Mouse (Mus musculus) right cerebral cortex, adult 2 months (tissue): Measurements from ENCODE around the gene Iqsec3.

Experiments
- DNase-seq, 2 experiments: peaks; one replicate each; pipeline ENCODE4 v3.0.0; 2021 to 2022; ENCODE audit warnings: low spot score in 2 of 2

Gene Iqsec3

DNA sequence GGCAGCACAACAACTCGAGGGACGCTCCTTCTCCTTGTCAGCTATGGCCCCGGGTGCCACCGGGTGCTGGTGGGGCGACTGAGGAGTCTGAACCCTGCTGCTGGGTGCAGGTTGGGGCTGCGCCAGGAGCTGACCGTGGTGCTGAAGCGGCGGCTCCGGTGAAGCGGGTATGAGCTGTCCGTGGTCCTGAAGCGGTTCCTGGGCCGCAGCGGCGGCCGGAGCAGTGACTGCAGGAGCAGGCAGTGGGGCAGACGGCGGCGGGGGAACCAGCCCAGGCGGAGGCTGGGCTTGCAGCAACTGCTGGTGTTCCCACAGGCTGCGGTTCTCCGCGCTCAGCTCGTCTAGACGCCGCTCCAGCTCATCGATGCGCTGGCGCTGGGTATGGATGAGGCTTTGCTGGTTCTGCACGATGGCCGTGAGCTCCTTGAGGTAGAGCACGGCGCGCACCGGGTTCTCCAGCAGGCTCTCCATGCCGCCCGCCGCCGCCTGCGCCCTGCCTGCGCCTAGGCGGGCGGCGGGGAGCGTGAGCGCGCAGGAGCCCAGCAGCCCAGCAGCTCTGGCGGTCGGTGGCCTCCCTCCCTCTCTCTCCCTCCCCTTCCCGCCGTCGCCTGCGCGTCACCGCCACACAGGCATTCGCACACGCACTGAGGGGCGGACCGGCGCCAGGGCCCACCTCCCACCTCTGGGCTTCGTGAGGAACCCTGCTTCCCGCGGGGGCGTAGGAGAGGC is at the start of gene Iqsec3:
Gene Iqsec3 (minus strand): TSS at position 586 of the 729 bp plus-strand sequence.
- DNase-seq, result peak; percentile 84

DNA sequence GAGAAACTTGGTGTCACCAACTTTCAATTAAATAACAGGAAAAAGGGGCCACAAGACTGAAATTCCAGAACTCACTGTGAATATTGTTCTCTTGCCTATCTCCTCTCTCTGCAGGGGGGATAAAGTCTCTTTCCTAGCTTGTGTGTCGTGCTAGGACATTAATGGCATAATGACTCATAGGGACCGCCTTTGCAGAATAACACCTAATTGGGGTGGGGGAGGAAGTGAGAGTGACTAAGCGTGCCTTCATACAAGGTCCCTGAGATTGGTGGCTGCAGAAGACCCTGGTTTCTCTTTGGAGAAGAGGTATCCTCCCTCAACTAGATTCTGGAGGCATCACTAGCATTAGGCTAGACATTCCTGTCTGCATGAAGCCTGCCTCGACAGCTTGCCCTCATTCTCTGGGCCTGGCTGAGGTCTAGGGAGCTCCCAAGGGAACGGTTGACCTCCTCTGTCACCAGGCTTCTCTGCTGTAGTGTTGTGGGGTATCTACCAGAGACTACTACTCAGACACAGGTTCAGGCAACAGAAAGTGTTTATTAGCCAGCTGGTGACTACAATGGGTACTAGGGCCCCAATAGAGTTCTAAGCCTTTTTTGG is 48.7 kb upstream of the Iqsec3 start:
- no peak for DNase-seq

DNA sequence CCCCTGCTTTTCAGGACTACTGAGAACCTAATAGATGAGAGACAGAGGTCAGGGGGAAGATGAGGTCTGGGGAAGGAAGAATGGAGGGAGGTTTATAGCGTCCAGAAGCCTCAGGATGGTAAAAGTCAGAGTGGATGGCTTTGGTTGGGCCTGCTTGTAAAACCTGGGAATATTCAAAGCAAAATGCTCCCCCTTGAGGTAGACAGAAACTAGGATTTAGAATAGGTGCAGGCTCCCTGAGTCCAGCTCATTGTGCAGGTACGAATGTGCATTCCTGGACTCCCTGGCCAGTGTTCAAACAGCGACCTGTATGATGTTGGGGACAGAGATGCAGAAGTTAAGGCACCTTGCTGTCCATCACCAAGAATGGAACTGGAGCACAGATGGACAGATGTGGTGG is 47.6 kb upstream of the Iqsec3 start:
- DNase-seq, result no peak

DNA sequence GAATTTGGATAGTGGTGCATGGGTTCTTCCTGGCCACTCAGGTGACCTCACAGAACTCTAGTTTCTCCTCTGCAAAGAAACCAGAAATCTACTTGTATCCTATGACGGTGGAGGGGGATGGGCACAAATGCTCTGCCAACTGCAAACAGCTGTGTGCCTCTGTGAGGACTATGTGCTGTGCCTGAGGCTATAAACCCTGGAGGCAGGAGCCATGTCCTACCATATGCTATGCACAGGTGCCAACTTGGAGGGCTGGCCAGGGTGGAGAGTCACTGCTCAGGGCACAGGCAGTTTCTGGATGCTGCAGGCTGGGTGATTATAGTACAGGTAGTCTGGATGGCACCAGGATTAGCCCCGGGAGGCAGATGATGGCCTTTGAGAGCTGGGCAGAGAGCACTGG is 46.4 kb upstream of the Iqsec3 start:
- DNase-seq, result no peak

DNA sequence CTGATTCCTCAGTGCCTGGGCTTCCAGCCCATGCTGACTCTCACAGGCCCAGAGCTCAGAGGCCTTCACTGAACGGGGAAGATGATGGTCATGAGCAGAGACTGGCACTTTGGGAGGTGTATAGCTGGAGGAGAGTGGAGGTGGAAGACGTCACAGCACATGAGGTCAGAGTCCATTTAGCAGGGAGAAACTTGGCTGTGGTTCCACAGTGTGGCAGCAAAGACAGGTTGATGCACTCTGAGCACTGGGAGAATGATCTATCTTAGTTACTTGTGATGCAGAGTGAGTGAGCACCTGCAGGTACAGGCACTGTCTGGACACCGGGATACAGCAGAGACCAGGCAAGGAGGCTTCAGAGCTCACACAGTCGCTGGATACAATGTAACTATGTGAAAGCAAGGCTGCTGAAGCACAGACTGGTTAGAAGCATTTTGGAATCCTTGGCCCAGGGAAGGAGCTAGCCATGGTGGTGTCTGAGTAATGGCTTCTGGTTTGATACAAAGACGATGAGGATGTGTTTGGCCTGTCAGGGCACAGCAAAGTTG is 45.9 kb upstream of the Iqsec3 start:
- DNase-seq, result no peak

DNA sequence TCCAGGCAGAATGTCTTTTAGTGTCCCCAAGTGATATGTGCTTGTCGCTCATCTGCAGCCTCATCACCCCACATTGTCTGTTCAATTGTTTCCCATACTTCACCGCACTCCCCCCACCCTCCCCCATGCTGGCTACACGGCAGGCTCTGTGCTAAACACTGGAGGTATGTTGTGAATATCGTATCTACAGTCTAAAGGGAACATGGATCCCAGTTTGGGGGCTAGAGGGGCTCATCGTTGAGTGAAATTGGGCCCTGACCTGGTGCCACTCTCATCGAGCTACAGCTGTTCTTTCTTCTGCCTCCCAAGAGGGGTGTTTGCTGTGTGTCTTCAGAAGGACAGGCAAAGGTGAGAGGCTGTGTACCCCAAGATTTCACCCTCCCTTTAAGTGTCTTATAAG is 44.2 kb upstream of the Iqsec3 start:
- DNase-seq, result no peak

DNA sequence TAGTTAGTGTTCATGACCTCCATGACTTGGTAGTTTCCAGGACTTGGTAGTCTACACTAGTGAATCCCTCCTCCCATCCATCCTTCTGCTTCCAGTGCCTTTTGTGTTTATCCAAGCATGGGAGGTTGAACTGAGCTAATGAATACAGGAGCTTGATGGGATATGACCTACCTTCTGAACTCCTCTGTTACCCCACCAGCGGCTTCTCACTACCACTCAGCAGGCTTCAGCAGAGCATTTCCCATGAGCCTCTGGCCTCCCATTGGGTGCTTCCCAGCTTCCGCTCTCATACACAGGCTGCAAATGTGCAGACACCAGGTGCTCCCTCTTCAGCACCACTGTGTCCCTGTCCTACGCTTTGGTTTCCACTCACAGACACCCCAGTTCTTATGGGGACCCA is 36.9 kb upstream of the Iqsec3 start:
- DNase-seq, result no peak

DNA sequence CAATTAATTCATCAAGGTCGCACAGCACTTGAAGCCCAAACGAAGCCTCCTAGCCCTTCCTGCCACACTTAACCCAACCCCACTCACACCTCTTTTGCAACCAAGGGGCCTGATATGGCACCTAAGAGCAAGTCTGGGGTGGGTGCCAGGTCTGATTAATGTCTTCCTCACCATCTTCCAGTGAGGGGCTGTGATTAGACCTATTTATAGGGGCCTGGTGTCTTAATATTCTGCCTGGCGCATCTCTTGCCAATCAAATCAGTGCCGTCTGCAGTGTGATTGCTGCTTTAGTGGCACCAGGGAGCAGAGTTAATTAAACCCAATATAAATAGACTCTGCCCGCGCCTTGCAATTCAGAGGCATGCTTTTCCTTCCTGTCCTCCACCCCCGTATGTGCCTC is 36.4 kb upstream of the Iqsec3 start:
- DNase-seq, result no peak

DNA sequence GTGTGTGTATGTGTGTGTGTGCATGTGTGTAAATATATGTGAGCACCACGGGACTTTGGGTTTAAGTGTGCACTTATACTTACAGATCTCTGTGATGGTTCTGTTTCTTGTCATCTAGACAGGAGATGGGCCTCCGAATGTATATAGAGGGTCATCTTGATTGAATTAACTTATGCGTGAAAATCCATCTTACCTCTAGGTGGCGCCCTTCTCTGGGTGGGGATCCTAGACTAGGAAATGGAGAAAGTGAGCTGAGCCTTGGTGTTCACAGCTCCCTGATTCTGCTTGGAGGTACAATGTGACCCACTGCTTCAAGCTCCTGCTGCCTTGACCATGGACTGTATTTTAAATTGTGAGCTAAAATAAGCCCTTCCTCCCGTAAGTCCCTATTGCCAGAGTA is 34.8 kb upstream of the Iqsec3 start:
- no peak for DNase-seq

DNA sequence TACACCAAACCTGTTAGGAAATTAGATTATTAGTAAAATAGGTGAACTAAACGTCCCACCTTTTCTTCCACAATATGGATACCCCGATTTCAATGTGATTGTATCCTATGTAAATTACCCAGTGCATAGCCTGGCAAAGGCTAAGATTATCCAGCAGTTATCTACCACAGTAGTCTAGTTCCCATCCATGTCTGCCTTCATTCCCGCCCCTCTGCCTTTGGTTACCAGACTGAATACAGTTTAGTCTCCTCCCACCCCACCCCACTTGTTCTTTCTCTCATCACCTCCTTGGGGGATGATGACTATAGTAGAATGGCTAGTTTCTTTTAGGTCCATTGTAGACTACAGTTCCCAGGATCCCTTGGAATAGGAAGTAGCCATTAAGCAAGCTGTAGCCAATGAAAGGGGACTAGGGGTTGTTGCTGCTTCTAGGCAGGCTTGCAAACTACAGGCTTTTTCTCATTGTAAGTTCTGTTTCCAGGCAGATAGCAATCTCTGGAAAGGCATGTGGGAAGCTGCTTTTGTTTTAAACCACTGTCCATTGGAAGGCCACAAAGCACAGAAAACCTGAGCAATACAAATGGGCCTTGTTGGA is 27.7 kb upstream of the Iqsec3 start:
- DNase-seq, result no peak

DNA sequence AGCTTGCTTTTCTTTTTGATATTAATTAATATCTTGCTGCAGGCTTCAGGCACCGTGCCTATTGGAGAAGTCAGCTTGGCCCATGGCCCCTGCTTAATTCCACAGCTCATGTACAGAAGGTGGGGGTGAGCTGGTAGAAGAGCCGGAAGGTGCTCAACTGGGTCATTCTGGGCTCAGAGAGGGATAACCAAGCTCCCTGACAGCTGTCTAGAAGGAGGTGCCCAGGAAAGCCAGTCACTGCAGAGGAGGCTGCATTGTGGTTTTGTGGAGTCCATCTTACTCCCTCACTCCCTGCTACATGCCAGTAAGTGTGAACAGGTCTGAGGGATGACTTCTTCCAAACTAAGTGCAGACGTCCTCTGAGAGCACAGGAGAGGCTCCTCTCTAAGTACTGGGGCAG is 26.4 kb upstream of the Iqsec3 start:
- DNase-seq, result no peak

DNA sequence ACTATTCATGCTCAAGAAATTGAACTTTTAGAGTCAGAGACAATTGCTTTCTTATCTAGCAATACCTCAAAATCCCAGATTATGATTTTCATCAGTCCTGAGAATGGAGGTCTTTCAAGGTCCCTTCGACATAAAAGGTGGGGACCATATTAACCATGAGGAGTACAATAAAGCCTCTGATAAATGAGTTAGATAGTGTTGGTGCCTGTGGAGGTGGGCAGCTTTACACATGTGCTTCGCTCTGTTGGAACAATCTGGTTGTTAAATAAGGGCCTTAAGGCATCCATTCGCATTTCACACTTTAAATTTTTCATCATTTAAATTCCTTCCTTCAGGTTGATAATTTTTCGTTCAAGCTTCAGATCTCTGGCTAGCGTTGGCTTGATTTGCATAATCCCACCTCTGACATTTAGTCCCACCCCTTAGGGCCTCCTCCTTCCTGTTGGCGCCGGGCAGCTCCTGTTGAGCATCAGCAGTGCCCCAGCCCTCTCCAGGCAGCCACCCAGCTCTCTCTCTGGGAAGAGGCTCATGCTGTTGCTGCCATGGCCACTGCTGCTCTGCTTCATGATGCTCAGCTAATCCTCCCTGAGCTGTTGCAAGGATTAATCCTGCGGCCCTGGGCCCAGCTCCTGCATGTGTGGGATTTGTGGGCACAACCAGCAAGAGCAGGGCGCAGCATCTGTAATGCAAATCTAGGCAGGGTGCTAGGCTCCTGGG is 25.5 kb upstream of the Iqsec3 start:
- no peak for DNase-seq

DNA sequence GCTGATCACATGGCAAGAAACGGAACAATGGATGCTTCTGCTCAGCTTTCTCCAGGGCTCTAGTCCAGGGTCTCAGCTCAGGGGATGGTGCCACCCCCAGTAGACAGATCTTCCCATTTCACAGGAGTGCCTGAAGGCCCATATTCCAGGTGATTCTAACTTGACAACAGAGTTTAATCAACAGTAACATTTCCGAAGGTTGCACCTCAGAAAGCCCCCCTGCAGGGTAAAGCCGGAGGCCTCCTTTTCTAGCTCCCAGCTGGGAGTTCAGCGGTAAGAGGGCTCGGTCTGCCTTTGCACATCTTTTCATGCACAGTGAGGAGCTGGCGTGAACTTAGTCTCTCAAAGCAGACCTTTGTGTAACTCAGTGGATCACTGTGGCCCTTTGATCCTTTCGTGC is 22.1 kb upstream of the Iqsec3 start:
- DNase-seq, result no peak

DNA sequence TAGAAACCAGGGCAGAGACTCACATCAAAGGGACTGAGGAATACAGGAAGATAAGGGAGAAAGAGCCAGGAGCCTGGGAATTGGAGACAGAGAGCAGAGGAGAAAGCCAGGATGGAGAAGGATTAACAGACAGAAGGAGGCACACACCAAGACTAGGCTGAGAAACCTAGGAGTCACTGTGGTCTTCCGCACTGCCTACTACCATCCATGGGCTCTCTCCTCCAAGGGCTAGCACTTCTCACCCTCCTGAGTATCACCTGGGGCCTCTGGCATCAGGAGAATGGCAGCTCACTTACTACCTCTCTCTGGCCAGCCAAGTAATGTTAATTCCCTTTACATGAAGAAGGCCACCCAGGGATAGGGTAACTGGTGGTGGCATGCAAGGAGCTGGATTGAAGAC is 21.5 kb upstream of the Iqsec3 start:
- DNase-seq, result no peak

DNA sequence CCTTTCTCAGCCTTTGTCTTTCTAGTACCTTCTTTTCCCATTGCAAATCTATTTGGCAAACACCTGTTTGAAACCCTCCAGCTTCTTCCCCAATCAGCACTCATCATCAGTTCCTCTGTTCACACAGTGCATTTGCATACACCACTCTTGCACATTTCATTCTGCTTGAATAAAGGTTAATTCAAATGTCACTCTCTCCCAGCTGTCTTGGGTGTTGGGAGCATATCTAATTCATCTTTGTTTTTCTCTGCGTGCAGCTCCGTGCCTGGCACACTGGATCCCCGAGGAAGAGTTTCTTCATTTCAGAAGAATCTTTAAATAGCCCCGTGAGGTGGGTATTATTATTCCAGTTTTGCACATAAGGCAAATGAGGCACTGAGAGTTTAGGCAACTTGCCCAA is 20.8 kb upstream of the Iqsec3 start:
- DNase-seq, result no peak

DNA sequence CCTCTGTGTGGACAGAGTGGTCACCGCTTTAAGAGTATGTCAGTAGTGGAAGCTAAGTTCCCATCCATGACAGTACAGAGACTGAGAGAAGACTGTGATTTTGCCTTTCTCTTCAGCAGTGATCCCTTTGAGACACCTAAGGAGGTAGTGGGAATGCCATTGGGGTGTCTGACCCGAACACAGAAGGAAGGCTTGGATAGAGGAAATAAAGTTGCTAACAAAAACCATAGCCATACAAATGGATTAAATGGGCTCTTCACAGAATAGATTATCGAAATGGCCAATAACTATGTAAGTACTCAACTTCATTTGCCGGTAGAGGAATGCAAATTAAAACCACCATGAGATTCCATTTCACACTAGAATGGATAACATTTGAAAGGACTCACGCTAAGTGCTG is 17.9 kb upstream of the Iqsec3 start:
- DNase-seq, result no peak

DNA sequence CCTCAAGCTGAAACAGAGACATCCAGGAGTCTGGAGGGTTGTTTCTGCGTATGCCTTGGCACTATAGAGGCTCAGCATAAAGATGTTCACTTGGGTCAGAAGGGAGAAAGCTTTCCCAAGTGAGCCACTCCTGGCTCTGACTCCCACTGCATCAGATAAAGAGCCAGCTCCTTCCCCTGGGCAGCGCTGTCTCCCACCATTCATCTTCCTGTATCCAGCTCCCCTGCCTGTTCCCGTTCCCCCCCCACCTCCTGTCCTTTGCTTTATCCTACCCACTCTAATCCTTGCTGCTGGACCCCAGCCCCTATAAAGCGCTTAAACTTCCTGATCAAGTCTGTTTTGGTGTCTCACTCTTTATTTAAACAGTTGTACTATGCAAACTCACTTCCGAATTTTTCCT is 1.2 kb downstream of the Iqsec3 start:
- peak in 1 of 2 experiments; percentile 24 for DNase-seq

DNA sequence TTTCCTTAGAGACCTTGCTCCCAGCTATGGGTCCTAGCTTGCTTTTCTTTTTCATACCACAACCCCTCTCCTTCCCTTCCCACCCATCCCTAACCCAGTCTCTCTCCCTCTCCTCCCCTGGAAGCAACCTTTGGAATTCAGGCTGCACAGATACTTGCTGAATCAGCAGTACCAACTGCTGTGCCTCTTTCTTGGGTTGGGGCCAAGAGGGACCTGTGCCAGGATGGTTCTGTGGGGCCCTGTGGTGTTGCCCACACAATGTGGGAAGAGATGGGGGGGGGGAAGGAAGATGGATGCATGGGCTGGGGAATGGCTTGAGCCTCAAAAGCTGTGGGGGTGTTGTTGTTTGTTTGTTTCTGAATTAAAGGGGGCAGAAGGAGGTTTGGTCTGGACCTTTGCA is 5.2 kb downstream of the Iqsec3 start:
- peak in 1 of 2 experiments; percentile 21 for DNase-seq

DNA sequence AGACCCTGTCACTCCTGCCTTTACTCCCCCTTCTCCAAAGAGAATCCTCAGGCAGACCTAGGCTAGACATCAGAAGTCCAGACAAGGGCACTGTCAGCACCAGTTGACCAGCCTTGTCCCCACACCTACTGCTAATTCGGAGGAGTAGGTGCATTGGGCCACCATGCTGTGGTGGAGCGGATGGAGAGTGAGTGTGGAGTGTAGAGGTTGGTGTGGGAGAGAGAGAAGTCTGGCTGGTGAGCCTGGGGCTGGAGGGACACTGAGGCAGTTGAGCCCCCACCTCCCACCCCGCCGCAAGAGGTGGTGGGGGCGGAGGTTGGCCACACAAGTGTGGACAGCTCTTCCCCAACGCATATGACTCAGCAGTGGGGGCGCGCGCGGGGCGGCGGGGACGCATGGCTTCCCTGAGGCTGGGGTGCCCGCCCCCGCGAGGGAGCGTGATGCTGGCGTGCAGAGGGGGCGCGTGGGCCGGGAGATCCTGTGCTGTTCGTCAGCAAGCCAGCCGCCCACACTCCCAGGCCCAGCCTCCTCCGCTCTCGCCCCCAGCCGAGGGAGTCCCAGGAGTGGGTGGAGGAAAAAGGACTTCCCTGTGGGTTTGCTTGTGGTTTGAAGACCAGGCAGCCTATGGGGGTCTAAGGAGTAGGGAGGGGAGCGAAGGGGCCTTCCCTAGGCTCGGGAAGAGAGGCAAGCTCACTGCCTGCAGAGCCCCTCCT is 10.7 kb downstream of the Iqsec3 start:
- DNase-seq, result peak; percentile 40 to 46

DNA sequence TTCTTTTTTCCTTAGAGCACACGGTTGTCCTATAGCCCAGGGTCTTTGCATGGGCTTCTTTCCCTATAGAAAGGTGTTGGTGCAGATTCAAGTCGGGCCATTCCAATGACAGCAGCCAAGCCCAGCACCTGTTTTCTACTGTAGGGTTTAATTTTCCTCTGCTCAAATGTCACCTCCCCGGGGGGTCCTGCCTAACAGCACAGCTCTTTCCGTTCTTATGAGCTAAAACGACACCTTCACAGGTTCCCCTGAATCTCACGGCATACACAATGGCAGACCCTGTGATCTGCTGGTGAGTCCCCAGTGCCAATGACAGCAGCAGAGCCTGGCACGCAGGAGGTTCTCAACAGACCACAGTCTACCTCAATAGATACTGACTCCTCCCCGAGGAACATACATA is 16.1 kb downstream of the Iqsec3 start:
- DNase-seq, result no peak

DNA sequence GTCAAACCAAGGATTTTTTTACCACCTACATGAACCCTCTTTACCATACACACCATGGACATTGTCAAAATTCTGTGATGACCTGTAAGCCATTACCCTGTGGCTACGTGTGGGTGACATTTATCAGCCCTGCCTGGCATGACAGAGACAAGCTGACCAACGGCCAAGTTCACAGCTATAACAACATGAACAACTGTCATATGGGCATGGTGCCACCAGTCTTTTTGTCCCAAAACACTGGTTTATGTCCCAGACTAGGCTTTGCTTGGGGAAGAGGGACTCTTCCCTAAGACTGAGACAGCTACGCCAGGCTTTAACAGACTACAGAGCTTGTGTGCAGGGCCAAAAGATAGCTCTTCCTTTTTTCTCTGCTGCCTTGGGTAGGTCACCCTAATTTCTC is 16.8 kb downstream of the Iqsec3 start:
- no peak for DNase-seq
